Mouse (Mus musculus) cortical plate, adult 2 months (tissue): ENCODE data around the gene Rnf182.

ENCODE experiments used
- CTCF ChIP-seq: fragments of 200-500 bp; IDR thresholded peaks from 2 replicates; pipeline ENCODE4 v1.5.1; 2011; ENCODE audit warnings: mild to moderate bottlenecking, control low read depth, low read length; ENCODE audit not compliant: insufficient read depth; ENCODE audit errors: extremely low read depth
- POLR2A ChIP-seq: fragments of 200-500 bp; IDR thresholded peaks from 2 replicates; pipeline ENCODE4 v1.6.1; 2011; ENCODE audit warnings: mild to moderate bottlenecking, low read length, control low read depth; ENCODE audit not compliant: insufficient read depth; ENCODE audit errors: extremely low read depth

DNA sequence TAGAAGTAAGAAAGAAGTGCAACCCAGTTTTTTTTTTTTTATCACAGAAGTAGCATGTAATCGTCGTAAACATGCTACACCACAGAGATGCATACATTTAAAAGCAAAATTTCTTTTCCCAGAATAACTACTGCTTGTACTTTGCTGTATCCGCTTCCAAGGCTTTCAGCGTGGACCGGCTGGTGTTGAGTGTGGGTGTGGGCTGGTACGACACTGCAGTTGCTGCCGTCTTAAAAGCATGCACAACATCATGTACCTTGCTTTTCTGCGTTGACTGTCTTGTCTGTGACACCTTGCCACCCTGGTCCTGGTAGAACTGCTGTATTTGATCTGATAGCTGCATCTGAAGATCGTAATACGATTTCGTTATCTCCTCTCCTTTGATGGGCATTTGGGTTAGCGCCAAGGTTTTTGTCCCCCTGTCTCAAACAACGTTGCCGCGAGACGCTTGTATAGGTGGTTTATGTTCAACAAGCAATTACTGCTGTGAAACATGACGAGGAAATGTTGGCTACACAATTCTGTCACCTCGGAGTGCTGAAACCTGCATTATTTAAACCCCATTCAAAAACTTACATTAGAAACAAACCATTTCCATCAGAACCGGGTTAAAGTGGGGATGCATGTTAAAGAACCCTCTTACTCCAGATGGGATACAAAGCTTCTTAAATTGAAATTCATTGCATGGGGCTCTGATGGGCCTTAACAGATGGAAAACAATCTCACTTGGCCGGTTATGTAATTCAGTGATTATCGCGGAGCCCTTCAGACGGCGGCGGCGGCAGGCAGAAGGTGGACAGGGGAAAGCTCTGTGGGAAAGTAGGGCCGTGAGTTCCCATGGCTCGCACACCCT lies 23.5 kb upstream of the Rnf182 start:
- TF ChIP-seq POLR2A (no peak), CTCF (no peak)
